Comparison of ENCODE assay signal across 11 mouse cellular contexts in the genomic region with DNA sequence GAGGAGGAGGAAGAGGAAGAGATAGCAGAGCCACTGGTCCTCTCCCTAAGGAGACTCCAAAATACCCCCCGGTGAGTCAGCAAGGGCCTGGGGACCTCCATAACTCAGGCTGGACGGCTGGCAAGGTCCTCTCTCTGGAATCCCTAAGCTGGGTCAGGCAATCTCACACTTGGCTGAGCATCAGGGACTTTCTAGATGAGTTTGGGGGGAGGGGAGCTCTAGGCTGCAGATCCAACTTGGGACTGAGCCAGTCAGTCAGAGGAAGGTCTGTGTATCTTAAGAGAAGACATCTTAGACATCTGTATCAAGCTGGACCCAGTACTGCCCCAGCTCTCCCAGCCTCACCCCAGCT. TPM values are rescaled to one million over a fixed set of nuclear protein-coding genes. Genes with fewer than 3 reads are reported as not detected.
DNase-seq lines count a peak whose midpoint lies in the region; ATAC-seq lines count a peak whose summit lies in the region.
"Had no signal": no experiment of that assay in that cellular context is flagged by ENCODE, and none has a peak within 500 bp of the region (broad histone marks: within the 10 kb centered on the region; RNA-seq: fewer than 3 reads in every experiment).

No protein-coding gene starts in this region.

- H3K27me3 ChIP-seq in embryonic facial prominence, embryonic 15.5 days, result no peaks in the 10 kb centered on the region
- H3K27me3 ChIP-seq: CH12.LX; limb, embryonic 12.5 days had no signal

- 0 out of 2 replicates have a peak overlapping the region, but pooled peaks have one; percentile 10 for H3K4me3 ChIP-seq in embryonic facial prominence, embryonic 15.5 days (replicated peaks)
- H3K4me3 ChIP-seq: hindbrain, embryonic 13.5 days; limb, embryonic 12.5 days had no signal

- H3K9ac ChIP-seq in embryonic facial prominence, embryonic 15.5 days, result no peak overlapping the region
- H3K9ac ChIP-seq: hindbrain, embryonic 13.5 days; limb, embryonic 12.5 days had no signal

- peak overlapping the region; percentile 63 for H3K27ac ChIP-seq in embryonic facial prominence, embryonic 15.5 days (replicated peaks)
- H3K27ac ChIP-seq: hindbrain, embryonic 13.5 days; limb, embryonic 12.5 days had no signal

- H3K9me3 ChIP-seq in embryonic facial prominence, embryonic 15.5 days (replicated peaks), result no peaks in the 10 kb centered on the region
- H3K9me3 ChIP-seq: hindbrain, embryonic 13.5 days; limb, embryonic 12.5 days had no signal

- peak overlapping the region; percentile 28 for H3K4me2 ChIP-seq in embryonic facial prominence, embryonic 15.5 days (replicated peaks)
- H3K4me2 ChIP-seq: hindbrain, embryonic 13.5 days; limb, embryonic 12.5 days had no signal

- peaks cover 12% of the 10 kb centered on the region; the same call in 1 of the 2 replicates for H3K4me1 ChIP-seq in embryonic facial prominence, embryonic 15.5 days
- H3K4me1 ChIP-seq: limb, embryonic 12.5 days had no signal

- H3K36me3 ChIP-seq in embryonic facial prominence, embryonic 15.5 days, result no peaks in the 10 kb centered on the region
- H3K36me3 ChIP-seq: hindbrain, embryonic 13.5 days; limb, embryonic 12.5 days had no signal

- ATAC-seq in embryonic facial prominence, embryonic 15.5 days (ENCODE audit: insufficient number of reproducible peaks, low FRiP score, low TSS enrichment, low read depth), result no peak

- WGBS in embryonic facial prominence, embryonic 15.5 days, result 55% methylated on average over 2 of the region's 2 CpGs

- peak; percentile 53 to 75 for DNase-seq in heart, adult 18-20 months
- no peak for DNase-seq in heart, adult 8-10 months (ENCODE audit: low spot score)
- DNase-seq in 3T3-L1 (ENCODE audit: low read depth, low spot score), result peak; percentile 27
- peak; percentile 73 for DNase-seq in kidney, postnatal 10 days
- DNase-seq in yolk sac, embryonic 10.5 days (ENCODE audit: low spot score), result no peak
- no peak for DNase-seq in cerebellum, postnatal 4 days (ENCODE audit: low spot score in 2 of 2)
- DNase-seq in thymus, postnatal 36 days, result no peak

RNA-seq across cellular contexts. Expression of a gene that starts 0.3 kb away (rescaled TPM):
- total RNA-seq in heart, adult 18-20 months (2021), result not detected
- under 1 TPM in 2 of 4 experiments, not detected in 2; 0.32 to 0.44 TPM for total RNA-seq in heart, adult 8-10 months (2022)
- polyA plus RNA-seq in embryonic facial prominence, embryonic 15.5 days (2015; fragmentation: Nextera tagmentation; extraction: Ambion mirVana), result 6.3 and 7.0 TPM in 2 replicates
- polyA plus RNA-seq: hindbrain, embryonic 13.5 days had no signal

RNA-seq across cellular contexts. Expression of a gene that starts 5.5 kb away (rescaled TPM):
- 10 to 100 TPM; 43.1 to 47.5 TPM for total RNA-seq in heart, adult 18-20 months (2021)
- 10 to 100 TPM; 42.4 to 49.4 (median 45.9) TPM for total RNA-seq in heart, adult 8-10 months (2022)
- 123 and 138 TPM in 2 replicates for polyA plus RNA-seq in embryonic facial prominence, embryonic 15.5 days (2015; fragmentation: Nextera tagmentation; extraction: Ambion mirVana)

RNA-seq across cellular contexts. Expression of a gene that starts 24.2 kb away (rescaled TPM):
- 10 to 100 TPM in 1 of 2 experiments, 1 to 10 TPM in 1; 9.4 to 11.3 TPM for total RNA-seq in heart, adult 18-20 months (2021)
- total RNA-seq in heart, adult 8-10 months (2022), result 10 to 100 TPM; 13.6 to 18.9 (median 16.5) TPM
- 58.8 and 64.3 TPM in 2 replicates for polyA plus RNA-seq in embryonic facial prominence, embryonic 15.5 days (2015; fragmentation: Nextera tagmentation; extraction: Ambion mirVana)

RNA-seq across cellular contexts. Expression of a gene that starts 54.0 kb away (rescaled TPM):
- 1 to 10 TPM; 6.3 to 9.0 TPM for total RNA-seq in heart, adult 18-20 months (2021)
- 10 to 100 TPM in 1 of 4 experiments, 1 to 10 TPM in 3; 7.4 to 10.2 (median 7.9) TPM for total RNA-seq in heart, adult 8-10 months (2022)
- 11.8 and 12.0 TPM in 2 replicates for polyA plus RNA-seq in embryonic facial prominence, embryonic 15.5 days (2015; fragmentation: Nextera tagmentation; extraction: Ambion mirVana)

Comparison
In these comparisons a context has a peak if more than half of its experiments do, and no peak if none do; other contexts are left out.
1. DNase-seq: peak in heart, adult 18-20 months (2 of 2), 3T3-L1 (single experiment) and kidney, postnatal 10 days (single experiment); none in heart, adult 8-10 months (single experiment), yolk sac, embryonic 10.5 days (single experiment), cerebellum, postnatal 4 days (0 of 2) and thymus, postnatal 36 days (0 of 2).